Mouse (Mus musculus) inflammation-experienced regulatory T-cells, adult 6 months (primary cell): ENCODE results near the gene Mpdz. TPM values are rescaled to one million over a fixed set of nuclear protein-coding genes. Genes with fewer than 3 reads are reported as not detected.

Experiments used
- ATAC-seq: one replicate; pipeline ENCODE4 v1.8.0; 2017
- polyA plus RNA-seq, 3 experiments: library from polyadenylated mRNA; unstranded; fragments of 100-300 nt; shearing (Covaris generic); gene quantifications; one replicate each; pipeline ENCODE4 v1.2.1; 2017

The Mpdz gene
- polyA plus RNA-seq, 3 experiments from 2014 or later: 0.90 TPM; not detected in 2

DNA sequence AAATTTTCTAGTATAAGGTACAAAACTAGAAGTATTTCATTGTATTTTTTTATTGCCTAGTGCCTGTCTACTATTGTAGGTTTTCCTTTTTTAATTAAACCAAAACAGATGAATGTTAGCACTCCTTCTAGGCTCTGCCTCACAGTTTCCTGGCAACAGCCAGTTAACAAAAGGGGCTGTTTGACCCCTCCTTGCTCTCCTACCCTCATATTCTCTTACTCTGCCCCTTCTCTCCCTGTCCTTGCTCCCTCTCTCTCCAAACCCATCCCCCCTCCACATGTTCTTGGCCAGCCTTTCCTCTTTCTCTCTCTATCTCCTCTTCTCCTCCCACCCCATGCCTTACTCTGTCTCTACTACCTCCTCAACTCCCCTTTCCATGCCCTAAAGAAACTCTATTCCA lies 53.4 kb downstream of the Mpdz start:
- ATAC-seq: no peak

DNA sequence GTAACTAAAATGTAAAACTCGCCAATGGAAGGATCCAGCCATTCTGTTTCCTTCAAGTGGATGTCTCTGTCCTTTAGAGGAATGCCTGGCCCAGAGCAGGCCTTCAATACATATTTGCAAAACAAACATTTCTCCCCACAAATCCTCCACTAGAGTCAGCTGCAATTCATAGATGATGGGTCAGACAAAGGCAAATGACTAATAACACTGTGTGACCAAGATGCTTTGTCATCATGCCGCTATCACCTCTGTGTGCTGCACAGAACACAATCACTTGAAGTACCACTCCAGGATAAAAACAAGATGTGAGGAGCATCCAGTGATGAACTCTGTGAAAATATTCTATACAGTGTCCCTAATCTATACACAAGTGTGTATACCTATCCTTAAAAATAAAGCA lies 55.0 kb downstream of the Mpdz start:
- no peak for ATAC-seq

DNA sequence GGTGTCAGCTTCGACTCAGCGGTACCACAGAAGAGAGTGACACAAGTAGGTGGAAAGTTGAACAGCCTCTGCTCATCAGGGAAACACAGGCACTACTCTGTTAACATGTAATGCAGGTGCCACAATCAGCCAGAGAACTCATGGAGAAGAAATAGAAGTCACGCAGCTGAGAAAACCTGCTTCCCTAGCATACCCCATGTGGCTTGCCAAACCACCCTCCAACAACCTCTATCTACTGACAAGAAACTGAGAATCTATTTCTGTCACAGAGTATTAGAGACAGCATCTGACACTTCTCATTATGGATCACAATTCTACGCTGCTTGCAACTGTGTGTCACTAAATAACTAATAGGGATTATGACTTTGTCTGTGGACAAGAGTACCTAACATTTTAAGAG lies 70.3 kb downstream of the Mpdz start:
- ATAC-seq: no peak

DNA sequence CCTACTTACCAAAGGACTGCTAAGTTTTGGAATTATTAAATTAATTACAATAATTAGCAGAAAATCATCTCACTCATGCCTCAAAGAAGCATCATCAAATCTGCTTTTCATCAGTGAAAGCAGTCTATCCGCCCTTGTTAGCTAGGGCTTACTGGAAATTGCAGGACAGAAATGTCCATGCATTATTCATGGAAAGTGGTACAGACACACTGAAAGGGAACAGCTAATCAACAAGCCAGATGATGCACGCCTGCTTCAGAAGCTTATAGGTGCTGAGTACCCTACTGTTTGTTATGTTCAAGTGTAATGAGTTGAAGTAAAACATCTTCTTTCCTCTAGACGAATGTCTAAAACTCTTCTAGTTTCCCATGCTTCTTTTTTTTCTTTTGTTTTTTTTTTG lies 91.2 kb downstream of the Mpdz start:
- no peak for ATAC-seq

DNA sequence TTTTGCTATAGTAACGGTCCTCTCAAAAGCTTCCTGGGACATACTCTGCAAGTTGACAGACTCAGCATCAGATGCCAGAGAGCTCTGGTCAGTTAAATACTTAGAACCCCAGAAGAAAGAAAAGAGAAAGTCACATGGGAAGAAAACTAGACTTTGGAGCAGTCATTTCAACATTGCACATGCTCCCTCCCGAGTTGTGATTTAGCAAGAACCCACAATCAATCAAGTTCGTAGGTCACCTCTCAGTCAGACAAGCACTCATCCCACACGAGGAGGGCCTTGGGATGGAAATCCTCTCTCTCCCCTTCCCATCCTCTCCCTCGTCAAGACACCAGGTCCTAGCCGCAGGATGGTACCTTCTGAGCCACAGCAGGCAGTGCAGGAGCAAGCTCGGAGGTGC lies 94.0 kb downstream of the Mpdz start:
- ATAC-seq: no peak

DNA sequence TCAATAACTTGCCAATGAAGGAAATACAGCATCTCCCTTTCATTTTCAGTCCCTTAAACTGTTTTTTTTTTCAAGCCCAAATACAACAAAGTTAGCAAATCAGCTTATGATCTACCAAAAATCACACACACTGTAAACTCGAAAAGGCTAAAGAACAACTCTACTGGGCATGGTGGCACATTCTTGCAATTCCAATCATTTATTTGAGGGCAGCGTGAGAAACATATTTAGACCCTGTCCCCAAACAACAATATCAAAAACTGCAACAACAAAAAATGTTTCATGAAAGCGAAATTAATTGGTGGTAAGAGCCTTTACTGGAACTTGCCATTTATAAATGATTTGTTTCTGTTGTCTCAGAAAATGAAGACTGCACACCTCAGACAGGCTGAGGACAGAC lies 97.5 kb downstream of the Mpdz start:
- no peak for ATAC-seq

DNA sequence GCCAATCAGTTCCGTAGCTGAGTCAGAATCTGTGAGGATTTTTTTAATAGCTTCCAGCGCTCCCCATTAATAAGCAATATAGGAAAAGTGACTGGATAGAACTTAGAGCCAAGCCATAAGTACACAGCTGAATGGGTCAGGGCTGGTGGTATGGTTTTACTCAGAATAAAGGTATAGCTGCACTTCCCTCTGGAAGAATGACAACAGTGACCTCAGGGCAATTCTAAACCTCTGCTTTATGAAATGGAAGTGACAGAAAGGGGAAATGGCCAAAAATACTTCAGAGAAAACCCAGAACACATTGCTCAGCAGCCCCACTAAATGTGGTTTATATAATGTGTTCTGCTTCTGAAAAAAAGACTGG lies 109.0 kb downstream of the Mpdz start:
- ATAC-seq: no peak

DNA sequence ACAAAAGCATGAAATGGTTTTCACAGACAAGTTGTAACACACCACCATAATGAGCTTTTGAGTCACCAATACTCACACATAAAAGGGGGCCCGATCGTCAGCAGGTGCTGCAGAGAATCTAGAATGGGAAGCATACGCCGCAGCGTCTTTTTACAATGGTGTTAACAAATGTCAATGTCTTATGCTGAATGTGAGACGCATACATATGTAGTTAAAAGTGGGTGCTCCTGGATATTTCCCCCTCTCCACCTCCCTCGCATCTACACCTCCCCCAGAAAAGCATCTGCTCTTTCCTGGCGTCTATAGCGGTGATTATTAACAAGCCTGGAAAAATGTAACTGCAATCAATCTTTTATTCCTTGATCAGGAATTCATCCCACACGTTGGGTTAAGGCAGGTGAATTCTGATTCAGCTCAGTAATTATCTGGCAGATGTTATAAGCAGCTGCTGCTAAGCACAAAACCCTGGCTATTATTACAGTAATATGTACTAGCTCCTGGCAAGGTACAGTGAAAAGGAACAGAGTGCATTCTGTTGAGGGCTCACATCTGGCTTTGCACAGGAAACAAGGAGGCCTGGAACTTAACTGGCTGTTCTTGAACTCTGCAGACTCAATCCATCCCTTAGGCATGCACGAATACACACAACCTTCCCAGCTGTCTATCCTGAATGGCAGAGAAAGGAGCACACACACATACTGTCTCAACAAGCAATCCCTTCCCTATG lies 109.6 kb downstream of the Mpdz start:
- no peak for ATAC-seq

DNA sequence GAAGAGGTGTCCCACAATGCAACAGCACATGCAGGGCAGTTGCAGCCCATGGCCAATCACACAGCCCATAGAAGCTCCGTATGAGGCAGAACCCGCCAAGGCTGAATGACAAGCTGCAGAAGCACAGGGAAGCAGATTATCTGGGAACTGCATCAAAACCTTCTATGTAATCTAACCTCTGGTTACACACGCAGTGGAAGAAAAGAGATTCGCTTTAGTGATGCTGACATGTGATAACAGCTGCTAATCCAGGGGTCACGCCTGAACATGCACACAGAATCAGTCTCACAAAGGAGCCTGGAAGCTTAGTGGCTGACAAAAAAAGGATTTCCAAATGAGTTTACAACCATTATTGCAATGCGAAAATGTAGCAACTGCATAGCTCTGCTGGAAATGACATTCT lies 110.2 kb downstream of the Mpdz start:
- no peak for ATAC-seq

DNA sequence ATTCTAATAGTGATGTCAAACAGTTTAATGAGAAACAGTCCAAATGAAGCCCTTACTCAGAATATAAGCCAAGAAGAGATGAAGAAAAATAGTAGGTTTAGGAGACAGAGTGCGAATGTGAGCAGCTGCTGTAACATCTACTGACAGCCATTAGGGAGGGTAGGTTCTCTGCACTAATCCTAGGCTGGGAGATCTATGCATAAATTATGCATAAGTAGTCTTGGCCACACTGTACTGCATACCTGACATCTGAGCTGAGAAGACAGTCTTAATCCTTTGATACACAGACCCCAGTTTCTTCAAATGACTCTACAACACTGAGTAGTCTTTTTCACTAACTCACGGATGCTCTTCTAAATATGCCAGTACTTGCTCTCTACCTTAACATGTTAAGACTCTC lies 114.9 kb downstream of the Mpdz start:
- ATAC-seq: no peak

DNA sequence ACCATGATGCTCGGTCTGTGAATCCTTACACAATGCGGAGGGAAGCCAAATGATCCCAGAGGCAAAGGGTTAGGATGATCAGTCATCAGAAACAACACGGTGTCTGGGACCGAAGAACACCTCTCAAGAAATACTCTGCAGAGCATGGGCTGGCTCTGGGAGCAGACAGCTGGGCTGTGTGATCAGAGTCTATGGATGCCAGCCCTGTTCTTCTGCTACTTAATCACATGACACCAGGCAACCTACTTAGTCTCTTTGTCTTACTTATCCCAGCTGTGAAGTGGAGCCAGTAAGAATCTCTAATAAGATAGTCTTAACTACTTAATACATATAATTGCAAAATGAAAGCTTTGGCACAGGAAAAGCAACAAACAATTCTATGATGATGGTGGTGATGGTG lies 118.8 kb downstream of the Mpdz start:
- ATAC-seq: no peak

DNA sequence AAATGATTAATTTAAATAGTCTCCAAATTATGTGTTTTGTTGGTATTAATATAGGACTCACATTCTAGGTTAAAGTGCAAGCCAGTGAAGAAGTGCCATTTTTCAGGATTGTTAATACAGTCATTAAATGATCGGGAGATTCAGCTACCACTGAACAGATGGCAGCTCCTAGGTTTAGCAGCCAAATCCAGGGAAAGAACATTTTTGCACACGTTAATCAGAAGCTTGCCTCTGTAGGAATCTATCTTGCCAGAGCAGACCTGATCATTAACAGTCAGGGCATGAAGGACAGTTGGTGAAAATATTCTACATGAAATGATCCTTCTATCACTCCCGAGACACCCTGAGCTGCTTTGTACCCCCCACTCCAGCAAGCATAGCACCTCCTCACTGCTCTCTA lies 120.4 kb downstream of the Mpdz start:
- ATAC-seq: no peak

DNA sequence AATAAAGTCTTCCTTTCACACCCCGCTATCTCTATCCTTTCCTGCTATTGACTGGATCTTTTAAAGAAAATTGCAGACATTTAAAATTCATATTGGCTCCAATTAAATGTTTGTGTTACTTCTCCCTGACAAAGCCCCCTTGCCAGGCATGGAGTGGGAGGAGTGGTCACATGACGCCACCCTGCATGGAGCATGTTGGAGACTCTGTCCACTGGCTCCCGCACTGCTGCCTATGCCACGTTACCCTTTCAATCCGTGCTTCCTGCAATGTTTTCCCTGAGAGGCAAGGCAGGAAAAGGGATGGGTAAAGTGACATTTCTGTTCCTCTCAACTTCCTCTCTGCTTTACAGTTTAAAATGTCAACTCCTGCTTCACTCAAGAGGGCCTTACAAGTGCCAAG lies 128.0 kb downstream of the Mpdz start:
- no peak for ATAC-seq

DNA sequence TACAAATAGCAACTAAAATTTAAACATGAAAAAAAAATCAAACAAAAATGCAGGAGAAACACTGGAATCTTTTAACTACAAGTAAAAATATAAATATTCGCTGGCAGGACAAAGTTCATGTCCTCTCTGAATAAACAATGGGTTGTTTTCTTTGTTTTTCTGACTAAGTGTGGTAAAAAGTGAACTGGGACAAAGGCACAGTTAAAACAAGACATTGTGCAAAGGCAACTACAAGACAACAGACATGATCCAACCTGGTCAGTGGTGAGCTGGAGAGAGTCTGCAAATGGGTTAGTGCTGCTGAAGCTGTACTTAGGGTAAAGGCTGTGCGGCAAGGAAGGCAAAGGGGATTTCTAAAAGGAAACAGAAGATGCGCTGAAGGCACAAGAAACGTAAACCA lies 129.4 kb downstream of the Mpdz start:
- no peak for ATAC-seq

DNA sequence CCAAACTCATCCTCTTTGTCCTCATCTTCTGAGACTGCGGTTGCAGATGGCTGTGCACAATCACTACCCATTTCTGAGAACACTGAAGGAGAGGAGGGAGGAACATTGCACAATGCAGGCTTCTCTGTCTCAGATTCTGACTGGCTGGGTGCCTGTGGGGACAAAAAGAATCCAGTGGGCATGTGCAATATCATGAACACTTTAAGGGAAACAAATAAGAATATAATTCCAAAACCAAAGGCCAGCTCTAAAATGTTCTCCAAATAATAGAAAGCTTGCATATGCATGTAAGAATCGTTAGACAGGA lies 132.5 kb downstream of the Mpdz start:
- no peak for ATAC-seq

DNA sequence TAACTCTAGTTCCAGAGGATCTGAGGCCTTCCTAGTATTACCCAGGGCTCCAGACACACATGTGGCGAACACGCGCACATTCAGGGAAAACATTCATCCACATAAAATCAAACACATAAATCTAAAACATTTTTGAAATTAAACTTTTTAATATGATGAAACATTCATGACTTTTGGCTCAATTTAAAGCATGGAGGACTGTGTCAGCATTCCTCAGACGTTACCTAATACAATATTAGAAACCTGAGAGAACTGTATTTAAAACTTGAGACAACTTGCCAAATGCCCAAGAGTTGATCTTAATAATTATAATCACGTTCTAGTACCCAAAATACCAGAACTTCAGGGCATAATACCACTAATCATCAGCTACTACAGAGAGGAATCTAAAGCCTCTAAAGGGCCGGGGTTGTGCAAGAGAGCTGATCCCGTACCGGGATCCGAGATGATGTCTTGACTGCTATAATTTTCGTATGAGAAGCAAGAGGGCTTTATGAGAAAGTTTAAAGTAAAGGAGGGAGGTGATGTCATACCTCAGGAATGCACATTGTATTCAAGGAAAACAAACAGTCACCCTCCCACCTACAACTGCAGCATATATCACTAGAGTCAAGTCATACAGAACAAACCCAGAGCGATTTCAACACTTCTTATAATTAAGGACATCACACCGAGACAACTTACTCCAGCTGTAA lies 133.0 kb downstream of the Mpdz start:
- ATAC-seq: no peak

DNA sequence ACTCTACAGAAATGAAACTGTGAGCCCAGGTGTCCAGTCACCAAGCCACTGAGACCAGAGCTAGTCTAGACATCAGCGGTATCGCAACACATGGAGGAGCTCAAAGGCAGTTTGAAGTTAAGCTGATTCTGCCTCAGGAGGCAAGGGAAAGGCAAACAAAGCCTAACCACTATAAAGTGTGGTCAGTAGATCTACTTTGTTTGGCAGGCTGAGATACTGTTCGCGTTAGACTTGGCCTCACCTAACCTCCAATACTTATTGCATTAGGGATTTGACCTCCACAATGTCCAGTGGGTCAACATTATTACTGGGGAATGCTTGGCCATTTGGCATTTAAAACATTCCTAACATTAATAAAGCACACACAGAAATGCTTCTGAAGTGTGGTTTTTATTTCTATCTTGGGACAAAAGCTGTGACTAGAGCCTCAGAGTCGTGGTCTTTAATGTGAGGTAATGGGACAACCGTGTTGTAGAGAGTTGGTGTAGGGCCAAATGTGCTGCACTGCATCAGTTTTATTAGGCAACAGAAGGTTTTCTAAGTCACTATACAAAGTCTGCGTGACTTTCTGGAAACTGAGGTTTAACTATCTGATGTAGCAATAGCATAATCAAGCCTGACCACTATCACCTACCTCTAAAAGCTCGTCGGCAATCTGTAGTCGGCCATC lies 134.9 kb downstream of the Mpdz start:
- no peak for ATAC-seq

DNA sequence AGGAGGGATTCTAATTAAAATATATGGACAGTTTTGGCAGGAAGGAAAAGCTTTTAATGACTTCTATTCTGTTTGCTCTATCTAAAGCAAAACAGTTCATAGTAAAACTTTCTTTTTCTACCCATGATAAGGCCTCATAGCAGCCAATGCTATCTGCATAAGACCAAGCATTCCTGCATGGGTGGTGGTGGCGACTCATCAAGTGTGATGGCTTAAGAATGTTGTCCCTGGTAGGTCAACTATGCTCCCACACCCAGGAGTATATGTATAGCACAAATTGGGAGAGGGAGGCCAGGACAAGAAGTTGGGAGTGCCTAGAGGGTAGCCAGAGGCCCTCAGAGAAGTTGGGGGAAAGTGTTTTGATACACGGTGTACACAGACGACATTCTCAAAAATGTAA lies 140.6 kb downstream of the Mpdz start:
- ATAC-seq: no peak

DNA sequence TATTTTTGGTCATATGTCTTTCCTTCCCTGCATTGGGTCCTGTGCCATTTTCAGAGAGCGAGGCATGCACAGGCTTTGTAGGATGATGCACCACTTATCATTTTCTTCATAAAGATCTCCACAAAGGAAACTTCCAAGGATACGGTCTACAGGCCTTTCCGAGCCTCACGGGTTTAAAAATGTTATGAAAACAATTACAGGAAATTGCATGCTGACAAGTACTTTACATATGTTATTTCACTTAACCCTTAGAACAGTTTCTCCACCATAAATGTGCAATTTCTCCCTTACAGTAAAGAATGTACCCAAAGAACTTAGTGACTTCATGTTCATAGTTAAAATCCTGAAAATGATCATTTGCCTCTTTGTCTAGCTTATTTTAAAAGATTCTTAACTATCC lies 144.2 kb downstream of the Mpdz start:
- no peak for ATAC-seq

DNA sequence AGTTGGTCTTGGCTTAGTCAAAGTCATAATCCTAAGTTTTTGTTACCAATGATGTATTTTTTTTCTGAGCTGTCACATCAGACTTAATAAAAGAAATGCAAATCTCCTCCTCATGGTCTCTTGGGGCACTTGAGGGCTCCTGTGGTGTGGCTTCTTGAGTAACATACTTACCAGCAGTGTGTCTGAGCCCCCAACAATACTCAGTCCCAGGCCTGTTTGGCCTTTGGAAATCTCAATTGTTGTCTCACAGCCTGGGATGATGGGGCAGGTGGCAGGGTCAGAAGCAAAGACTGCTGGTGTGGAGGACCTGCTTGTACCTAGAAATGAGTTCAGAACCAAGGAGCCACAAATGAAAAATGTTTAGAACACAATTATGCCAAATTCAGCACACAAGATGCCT lies 149.3 kb downstream of the Mpdz start:
- ATAC-seq: no peak

DNA sequence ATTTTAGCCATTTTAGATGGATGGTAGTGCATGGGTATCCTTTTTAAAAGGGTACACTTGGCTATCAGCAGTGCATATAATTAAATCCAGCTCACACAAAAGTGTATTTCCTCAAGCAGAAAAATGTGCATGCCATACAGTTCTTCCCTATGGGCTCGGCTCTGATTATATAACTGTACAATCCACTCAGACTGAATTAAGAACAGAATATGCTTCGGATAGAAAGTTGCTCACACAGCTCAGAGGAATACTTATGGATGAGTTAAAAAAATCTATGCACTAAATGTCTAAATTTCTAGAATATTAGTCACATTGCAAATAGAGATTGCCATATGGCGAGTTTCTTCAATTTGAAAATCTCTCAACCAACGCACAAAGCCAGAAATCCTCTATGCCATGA lies 157.1 kb downstream of the Mpdz start:
- ATAC-seq: no peak

DNA sequence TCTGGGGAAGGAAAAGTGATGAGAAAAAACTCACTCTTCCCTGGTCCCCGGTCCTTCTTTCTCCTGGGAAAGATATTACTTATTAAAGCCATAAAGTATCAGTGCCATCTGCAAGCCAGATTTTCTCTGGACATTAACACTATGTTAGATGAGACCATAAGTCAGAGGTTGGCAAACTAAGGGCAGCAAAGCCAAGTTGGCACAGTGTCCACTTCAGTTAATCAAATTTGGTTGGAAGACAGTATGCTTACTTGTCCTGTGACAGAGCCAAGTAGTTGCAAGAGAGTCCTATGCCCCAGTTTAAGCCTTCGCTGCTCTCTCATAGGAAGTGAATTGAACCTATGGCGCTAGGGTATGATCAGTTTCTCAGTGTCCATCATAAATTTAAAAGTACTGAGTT lies 159.0 kb downstream of the Mpdz start:
- ATAC-seq: no peak

DNA sequence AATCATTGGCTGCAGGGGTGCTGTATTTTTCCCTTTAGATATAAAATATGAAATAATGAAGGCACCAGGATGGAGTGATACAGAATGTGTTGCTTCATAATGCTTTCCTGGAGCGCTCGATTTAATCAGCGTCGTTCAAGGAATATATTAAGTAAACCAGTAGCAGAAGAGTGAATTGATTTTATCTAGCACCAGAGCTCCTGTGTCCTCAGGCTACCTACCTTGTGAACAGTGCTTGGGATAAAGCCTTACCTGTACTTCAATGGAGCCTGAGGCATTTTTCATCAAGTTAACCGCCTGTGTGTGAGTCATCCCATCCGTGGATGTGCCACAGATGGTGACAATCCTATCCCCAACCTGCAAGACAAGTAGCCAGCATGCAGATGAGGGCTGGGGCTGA lies 159.5 kb downstream of the Mpdz start:
- ATAC-seq: no peak

DNA sequence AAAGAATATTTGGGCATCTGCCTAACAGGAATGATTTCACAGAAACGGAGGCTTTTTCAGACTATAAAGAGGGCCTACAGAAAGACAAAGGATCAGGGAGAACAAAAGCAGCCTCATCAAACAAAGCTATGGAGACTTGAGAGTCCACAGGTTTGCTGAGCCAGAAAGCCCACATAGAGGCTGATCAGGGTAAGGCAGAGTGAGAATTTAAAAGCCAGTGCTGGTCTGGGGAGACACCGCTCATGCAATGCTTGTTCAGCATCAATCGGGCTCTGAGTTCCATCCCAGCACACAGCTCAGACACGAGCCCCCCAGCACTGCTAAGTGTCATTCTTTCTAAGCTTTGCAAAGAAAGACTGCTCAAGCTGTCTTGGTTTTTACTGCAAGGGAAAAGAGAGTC lies 162.5 kb downstream of the Mpdz start:
- ATAC-seq: no peak

DNA sequence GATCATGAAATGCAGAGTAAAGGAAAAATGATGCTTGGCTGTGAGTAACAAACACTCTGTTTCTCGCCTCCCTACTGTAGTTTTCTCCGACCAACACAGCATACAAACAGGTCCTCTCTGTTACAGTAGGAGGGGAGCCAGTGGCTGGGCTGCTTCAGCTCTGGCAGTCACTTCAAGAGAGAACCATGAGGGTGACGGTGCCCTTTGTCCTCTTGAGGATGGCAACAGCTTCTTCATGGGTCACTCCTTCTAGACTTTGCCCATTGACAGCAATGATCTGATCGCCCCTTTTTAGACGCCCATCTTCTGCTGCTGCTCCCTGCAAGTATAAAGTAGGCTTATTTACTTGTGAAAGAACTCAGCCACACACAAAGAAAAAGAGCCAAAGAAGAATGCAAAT lies 163.2 kb downstream of the Mpdz start:
- ATAC-seq: no peak
